Mouse (Mus musculus): Measurements from ENCODE around the gene Btbd6. TPM values are rescaled to one million over a fixed set of nuclear protein-coding genes. Genes with fewer than 3 reads are reported as not detected.

The Btbd6 gene
- total RNA-seq, 2 experiments from 2014 or later, result 1.9 TPM; not detected in 1

- no peak for ATAC-seq (replicated peaks; ENCODE audit: low FRiP score, poor library complexity, severe bottlenecking)
Measured at GRCm38 (mm10) chr12:113001133-113001474, 24.8 kb downstream of the Btbd6 start.

GRCm38 (mm10) chr12:113002667-113003066 lies 26.4 kb downstream of the Btbd6 start:
- no peak for ATAC-seq (replicated peaks; ENCODE audit: low FRiP score, poor library complexity, severe bottlenecking)

GRCm38 (mm10) chr12:113004011-113004410 lies 27.7 kb downstream of the Btbd6 start:
- ATAC-seq (replicated peaks; ENCODE audit: low FRiP score, poor library complexity, severe bottlenecking), result no peak

- no peak for ATAC-seq (replicated peaks; ENCODE audit: low FRiP score, poor library complexity, severe bottlenecking)
Measured at GRCm38 (mm10) chr12:113004993-113005392, 28.7 kb downstream of the Btbd6 start.

- ATAC-seq (replicated peaks; ENCODE audit: low FRiP score, poor library complexity, severe bottlenecking), result no peak
Measured at GRCm38 (mm10) chr12:113011702-113012360, 35.5 kb downstream of the Btbd6 start.

GRCm38 (mm10) chr12:113012443-113012842 lies 36.2 kb downstream of the Btbd6 start:
- no peak for ATAC-seq (replicated peaks; ENCODE audit: low FRiP score, poor library complexity, severe bottlenecking)

- no peak for ATAC-seq (replicated peaks; ENCODE audit: low FRiP score, poor library complexity, severe bottlenecking)
Measured at GRCm38 (mm10) chr12:113013021-113013491, 36.8 kb downstream of the Btbd6 start.

GRCm38 (mm10) chr12:113013604-113014558 lies 37.6 kb downstream of the Btbd6 start, which contains the start of gene Pacs2:
Gene Pacs2, plus strand, starts transcription at chr12:113014508.
- peak; percentile 76 for ATAC-seq (replicated peaks; ENCODE audit: low FRiP score, poor library complexity, severe bottlenecking)

- peak; percentile 64 for ATAC-seq (replicated peaks; ENCODE audit: low FRiP score, poor library complexity, severe bottlenecking)
Measured at GRCm38 (mm10) chr12:113014561-113015556, 38.6 kb downstream of the Btbd6 start.

- ATAC-seq (replicated peaks; ENCODE audit: low FRiP score, poor library complexity, severe bottlenecking), result no peak
Measured at GRCm38 (mm10) chr12:113015956-113016355, 39.7 kb downstream of the Btbd6 start.

GRCm38 (mm10) chr12:113016976-113017375 lies 40.7 kb downstream of the Btbd6 start:
- no peak for ATAC-seq (replicated peaks; ENCODE audit: low FRiP score, poor library complexity, severe bottlenecking)

- no peak for ATAC-seq (replicated peaks; ENCODE audit: low FRiP score, poor library complexity, severe bottlenecking)
Measured at GRCm38 (mm10) chr12:113017429-113017984, 41.2 kb downstream of the Btbd6 start.

GRCm38 (mm10) chr12:113018763-113019162 lies 42.5 kb downstream of the Btbd6 start:
- no peak for ATAC-seq (replicated peaks; ENCODE audit: low FRiP score, poor library complexity, severe bottlenecking)

- ATAC-seq (replicated peaks; ENCODE audit: low FRiP score, poor library complexity, severe bottlenecking), result no peak
Measured at GRCm38 (mm10) chr12:113021488-113021887, 45.2 kb downstream of the Btbd6 start.

- no peak for ATAC-seq (replicated peaks; ENCODE audit: low FRiP score, poor library complexity, severe bottlenecking)
Measured at GRCm38 (mm10) chr12:113023082-113023481, 46.8 kb downstream of the Btbd6 start.

GRCm38 (mm10) chr12:113026557-113026956 lies 50.3 kb downstream of the Btbd6 start:
- ATAC-seq (replicated peaks; ENCODE audit: low FRiP score, poor library complexity, severe bottlenecking), result no peak

GRCm38 (mm10) chr12:113027495-113027894 lies 51.2 kb downstream of the Btbd6 start:
- no peak for ATAC-seq (replicated peaks; ENCODE audit: low FRiP score, poor library complexity, severe bottlenecking)

- ATAC-seq (replicated peaks; ENCODE audit: low FRiP score, poor library complexity, severe bottlenecking), result no peak
Measured at GRCm38 (mm10) chr12:113028067-113028466, 51.8 kb downstream of the Btbd6 start.
